Mouse (Mus musculus): ENCODE measurements around the gene Ryr1. TPM values are rescaled to one million over a fixed set of nuclear protein-coding genes. Genes with fewer than 3 reads are reported as not detected.
"Not testable (repeated sequence)": the region's sequence is repeated elsewhere in the genome, so short reads cannot be mapped to it uniquely, and the experiment has no call there.

Ryr1 gene
- polyA plus RNA-seq, 1 experiment, result 9.5 TPM

- peak; percentile 61 to 74 for DNase-seq
- H3K4me1 ChIP-seq (ENCODE audit: control insufficient read depth, insufficient read depth, low read length), result no peaks in the 10 kb centered on the region
- no peaks in the 10 kb centered on the region for H3K27me3 ChIP-seq (ENCODE audit: control insufficient read depth, insufficient read depth, low read length)
- TF ChIP-seq CTCF (IDR thresholded peaks at IDR 0.05; ENCODE audit: borderline replicate concordance, insufficient read depth, low read depth, low read length), result peak; percentile 68
- TF ChIP-seq POLR2A (IDR thresholded peaks at IDR 0.05; ENCODE audit: borderline replicate concordance, insufficient read depth, low read length), result no peak
- no peak overlapping the region for H3K4me3 ChIP-seq (replicated peaks; ENCODE audit: insufficient read depth, low read depth, low read length)
- no peak overlapping the region for H3K27ac ChIP-seq (ENCODE audit: insufficient read depth, low read length)
- WGBS, result 70% methylated on average over 8 of the region's 8 CpGs
Observed at GRCm38 (mm10) chr7:28972542-28972985, 152.4 kb downstream of the Ryr1 start.

GRCm38 (mm10) chr7:28971770-28972269 is 153.2 kb downstream of the Ryr1 start:
- Histone ChIP-seq H3K27ac (ENCODE audit: insufficient read depth, low read length) (no peak overlapping the region), H3K27me3 (ENCODE audit: control insufficient read depth, insufficient read depth, low read length) (no peaks in the 10 kb centered on the region), H3K4me1 (ENCODE audit: control insufficient read depth, insufficient read depth, low read length) (no peaks in the 10 kb centered on the region), H3K4me3 (replicated peaks; ENCODE audit: insufficient read depth, low read depth, low read length) (no peak overlapping the region)
- WGBS, result 37% methylated on average over 6 of the region's 6 CpGs
- TF ChIP-seq CTCF (IDR thresholded peaks at IDR 0.05; ENCODE audit: borderline replicate concordance, insufficient read depth, low read depth, low read length), result no peak
- TF ChIP-seq POLR2A (IDR thresholded peaks at IDR 0.05; ENCODE audit: borderline replicate concordance, insufficient read depth, low read length), result no peak
- no peak for DNase-seq

DNA sequence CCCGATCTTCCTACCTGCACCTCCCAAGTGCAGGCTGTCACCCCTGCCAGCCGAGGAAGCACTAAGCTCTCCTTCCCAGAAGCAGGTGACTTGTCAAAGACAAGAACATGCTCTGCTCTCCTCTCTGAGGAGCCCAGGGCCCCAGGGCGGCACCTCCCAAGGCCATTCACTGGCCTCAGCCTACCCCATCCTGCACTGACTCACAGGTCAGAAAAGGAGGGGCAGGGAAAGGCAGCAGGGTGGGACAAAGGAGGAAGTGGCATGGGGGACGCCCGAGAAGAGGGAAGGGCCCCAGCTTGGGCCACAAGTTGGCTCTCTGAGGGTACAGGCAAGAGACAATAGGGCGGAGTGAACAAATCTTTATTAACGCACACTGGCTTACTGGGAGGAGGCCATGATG is 153.9 kb downstream of the Ryr1 start:
- no peak for DNase-seq
- TF ChIP-seq POLR2A (IDR thresholded peaks at IDR 0.05; ENCODE audit: borderline replicate concordance, insufficient read depth, low read length), result no peak
- no peak for TF ChIP-seq CTCF (IDR thresholded peaks at IDR 0.05; ENCODE audit: borderline replicate concordance, insufficient read depth, low read depth, low read length)
- Histone ChIP-seq H3K27me3 (ENCODE audit: control insufficient read depth, insufficient read depth, low read length) (no peaks in the 10 kb centered on the region), H3K4me3 (replicated peaks; ENCODE audit: insufficient read depth, low read depth, low read length) (no peak overlapping the region), H3K27ac (ENCODE audit: insufficient read depth, low read length) (no peak overlapping the region), H3K4me1 (ENCODE audit: control insufficient read depth, insufficient read depth, low read length) (no peaks in the 10 kb centered on the region)
- 88% methylated on average over 7 of the region's 7 CpGs for WGBS

- TF ChIP-seq POLR2A (IDR thresholded peaks at IDR 0.05; ENCODE audit: borderline replicate concordance, insufficient read depth, low read length) (no peak), CTCF (IDR thresholded peaks at IDR 0.05; ENCODE audit: borderline replicate concordance, insufficient read depth, low read depth, low read length) (no peak)
- WGBS, result 76% methylated on average over 12 of the region's 12 CpGs
- Histone ChIP-seq H3K27me3 (ENCODE audit: control insufficient read depth, insufficient read depth, low read length) (no peaks in the 10 kb centered on the region), H3K4me3 (replicated peaks; ENCODE audit: insufficient read depth, low read depth, low read length) (no peak overlapping the region), H3K27ac (ENCODE audit: insufficient read depth, low read length) (no peak overlapping the region), H3K4me1 (ENCODE audit: control insufficient read depth, insufficient read depth, low read length) (no peaks in the 10 kb centered on the region)
- DNase-seq, result no peak
Observed at GRCm38 (mm10) chr7:28969672-28970394, 155.1 kb downstream of the Ryr1 start.

- H3K4me3 ChIP-seq (replicated peaks; ENCODE audit: insufficient read depth, low read depth, low read length), result no peak overlapping the region
- H3K27me3 ChIP-seq (ENCODE audit: control insufficient read depth, insufficient read depth, low read length), result no peaks in the 10 kb centered on the region
- DNase-seq, result no peak
- H3K27ac ChIP-seq (ENCODE audit: insufficient read depth, low read length), result no peak overlapping the region
- no peak for TF ChIP-seq CTCF (IDR thresholded peaks at IDR 0.05; ENCODE audit: borderline replicate concordance, insufficient read depth, low read depth, low read length)
- no peak for TF ChIP-seq POLR2A (IDR thresholded peaks at IDR 0.05; ENCODE audit: borderline replicate concordance, insufficient read depth, low read length)
- WGBS, result 70% methylated on average over 1 of the region's 1 CpGs
- no peaks in the 10 kb centered on the region for H3K4me1 ChIP-seq (ENCODE audit: control insufficient read depth, insufficient read depth, low read length)
Observed at GRCm38 (mm10) chr7:28969271-28969670, 155.7 kb downstream of the Ryr1 start.

DNA sequence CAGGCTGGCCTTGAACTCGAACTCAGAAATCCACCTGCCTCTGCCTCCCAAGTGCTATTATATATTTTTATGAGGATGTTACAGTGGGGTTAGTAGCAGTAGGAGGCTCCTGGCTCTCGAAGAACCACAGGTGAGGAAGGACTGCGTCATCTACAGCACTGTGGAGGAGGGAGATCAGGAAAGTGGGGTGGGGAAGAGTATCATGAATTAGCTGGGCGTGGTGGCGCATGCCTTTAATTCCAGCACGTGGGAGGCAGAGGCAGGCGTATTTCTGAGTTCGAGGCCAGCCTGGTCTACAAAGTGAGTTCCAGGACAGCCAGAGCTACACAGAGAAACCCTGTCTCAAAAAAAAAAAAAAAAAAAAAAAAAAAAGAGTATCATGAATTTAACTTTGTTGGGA is 156.9 kb downstream of the Ryr1 start:
- H3K27me3 ChIP-seq (ENCODE audit: control insufficient read depth, insufficient read depth, low read length); H3K27ac ChIP-seq (ENCODE audit: insufficient read depth, low read length); H3K4me3 ChIP-seq (replicated peaks; ENCODE audit: insufficient read depth, low read depth, low read length); H3K4me1 ChIP-seq (ENCODE audit: control insufficient read depth, insufficient read depth, low read length); DNase-seq: not testable (repeated sequence)
- WGBS, result 98% methylated on average over 8 of the region's 8 CpGs

DNA sequence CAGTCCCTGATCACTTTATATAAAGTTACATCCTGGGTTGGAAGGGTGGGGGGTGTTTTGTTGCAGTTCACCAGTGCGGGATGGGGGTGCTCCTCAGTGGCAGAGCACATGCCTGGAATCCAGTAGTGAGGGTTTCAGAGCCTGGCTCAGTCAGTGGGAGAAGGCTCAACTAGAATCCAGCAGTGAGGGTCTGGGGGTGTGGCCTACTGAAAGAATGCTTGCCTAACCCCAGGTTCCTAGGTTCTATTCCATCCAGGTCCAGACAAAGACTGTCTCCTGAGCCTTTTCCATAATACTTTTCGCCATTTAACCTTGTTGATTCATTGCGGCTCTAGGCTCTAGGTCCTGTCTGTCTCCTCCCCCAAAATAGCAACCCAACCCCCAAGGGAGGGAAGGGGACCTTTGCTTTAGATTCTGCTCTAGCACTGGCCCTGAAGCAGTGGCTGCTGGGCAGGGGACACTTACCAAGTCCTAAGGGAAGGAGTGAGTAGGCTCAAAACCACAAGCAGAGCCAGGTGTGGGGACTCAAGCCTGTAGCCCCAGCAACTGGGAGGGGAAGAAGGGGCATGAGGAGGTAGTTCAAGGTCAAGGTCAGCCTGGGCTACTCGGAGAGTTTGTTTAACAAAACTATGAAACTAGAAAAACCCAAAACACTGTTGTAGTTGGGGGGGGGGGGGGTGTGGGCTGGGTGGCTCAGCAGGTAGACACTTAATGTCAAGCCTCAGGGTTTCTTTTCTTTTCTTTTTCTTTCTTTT is 158.1 kb downstream of the Ryr1 start:
- no peak for DNase-seq
- no peaks in the 10 kb centered on the region for H3K27me3 ChIP-seq (ENCODE audit: control insufficient read depth, insufficient read depth, low read length)
- no peak overlapping the region for H3K4me3 ChIP-seq (replicated peaks; ENCODE audit: insufficient read depth, low read depth, low read length)
- no peaks in the 10 kb centered on the region for H3K4me1 ChIP-seq (ENCODE audit: control insufficient read depth, insufficient read depth, low read length)
- WGBS, result 83% methylated on average over 4 of the region's 4 CpGs
- no peak for TF ChIP-seq POLR2A (IDR thresholded peaks at IDR 0.05; ENCODE audit: borderline replicate concordance, insufficient read depth, low read length)
- no peak for TF ChIP-seq CTCF (IDR thresholded peaks at IDR 0.05; ENCODE audit: borderline replicate concordance, insufficient read depth, low read depth, low read length)
- H3K27ac ChIP-seq (ENCODE audit: insufficient read depth, low read length), result no peak overlapping the region

DNA sequence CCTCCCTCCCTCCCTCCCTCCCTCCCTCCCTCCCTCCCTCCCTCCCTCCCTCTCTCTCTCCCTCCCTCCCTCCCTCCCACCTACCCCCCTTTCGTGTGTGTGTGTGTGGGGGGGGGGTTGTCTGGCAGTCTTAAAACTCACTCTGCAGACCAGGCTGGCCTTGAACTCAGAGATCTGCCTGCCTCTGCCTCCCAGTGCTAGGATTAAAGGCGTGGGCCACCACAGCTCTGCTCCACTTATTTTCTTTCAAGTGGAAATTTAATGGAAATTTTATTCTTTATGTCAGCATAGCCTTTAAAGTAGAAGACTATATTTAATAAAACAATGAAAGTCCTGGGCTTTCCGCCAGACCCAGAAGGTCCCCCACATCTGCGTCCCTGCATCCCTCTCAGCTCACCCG is 158.8 kb downstream of the Ryr1 start:
- H3K4me1 ChIP-seq (ENCODE audit: control insufficient read depth, insufficient read depth, low read length), result no peaks in the 10 kb centered on the region
- no peak for DNase-seq
- WGBS, result 70% methylated on average over 4 of the region's 5 CpGs
- no peak overlapping the region for H3K27ac ChIP-seq (ENCODE audit: insufficient read depth, low read length)
- no peak overlapping the region for H3K4me3 ChIP-seq (replicated peaks; ENCODE audit: insufficient read depth, low read depth, low read length)
- TF ChIP-seq POLR2A (IDR thresholded peaks at IDR 0.05; ENCODE audit: borderline replicate concordance, insufficient read depth, low read length) (no peak), CTCF (IDR thresholded peaks at IDR 0.05; ENCODE audit: borderline replicate concordance, insufficient read depth, low read depth, low read length) (no peak)
- H3K27me3 ChIP-seq (ENCODE audit: control insufficient read depth, insufficient read depth, low read length), result no peaks in the 10 kb centered on the region
